Mouse (Mus musculus) forebrain, embryonic 15.5 days (tissue): ENCODE data around the gene Gm8094. TPM values are rescaled to one million over a fixed set of nuclear protein-coding genes. Genes with fewer than 3 reads are reported as not detected.
A peak's percentile ranks its signal among the peaks of the same experiment; 100 is the strongest.
"Not testable (repeated sequence)": the region's sequence is repeated elsewhere in the genome, so short reads cannot be mapped to it uniquely, and the experiment has no call there.

Experiments used
- ATAC-seq: fragments of 200-750 bp; cut with Nextera tagmentation; replicated peaks from 2 replicates; pipeline ENCODE4 v1.8.0; 2017; ENCODE audit warnings: mild to moderate bottlenecking, moderate TSS enrichment, moderate library complexity
- H3K27ac ChIP-seq: fragments of 300-500 bp; sonication (generic); replicated peaks from 2 replicates; pipeline ENCODE4 v1.5.1; 2015; ENCODE audit warnings: mild to moderate bottlenecking, inconsistent platforms
- H3K27me3 ChIP-seq: fragments of 300-500 bp; sonication (generic); 2 replicates; pipeline ENCODE4 v1.6.1; 2015; ENCODE audit warnings: inconsistent platforms
- H3K36me3 ChIP-seq: fragments of 300-500 bp; sonication (generic); 2 replicates; pipeline ENCODE4 v1.6.1; 2015; ENCODE audit warnings: mild to moderate bottlenecking, inconsistent platforms
- H3K4me1 ChIP-seq: fragments of 300-500 bp; sonication (generic); 2 replicates; pipeline ENCODE4 v1.6.1; 2015; ENCODE audit warnings: inconsistent platforms
- H3K4me2 ChIP-seq: fragments of 300-500 bp; sonication (generic); replicated peaks from 2 replicates; pipeline ENCODE4 v1.6.1; 2015; ENCODE audit warnings: mild to moderate bottlenecking, inconsistent platforms
- H3K4me3 ChIP-seq: fragments of 300-500 bp; sonication (generic); 2 replicates; pipeline ENCODE4 v1.5.1; 2015; ENCODE audit warnings: mild to moderate bottlenecking, inconsistent platforms
- H3K9ac ChIP-seq: fragments of 300-500 bp; sonication (generic); replicated peaks from 2 replicates; pipeline ENCODE4 v1.6.1; 2015; ENCODE audit warnings: mild to moderate bottlenecking, inconsistent platforms
- H3K9me3 ChIP-seq: fragments of 300-500 bp; sonication (generic); 2 replicates; pipeline ENCODE4 v1.6.1; 2016; ENCODE audit warnings: inconsistent platforms
- WGBS: fragments of 180-500 bp; shearing (Covaris S2); methylation state at CpG from one replicate; pipeline ENCODE4 v1.1.7; 2015; ENCODE audit warnings: mixed read lengths; 5-methylcytosine and 5-hydroxymethylcytosine counted together
- polyA plus RNA-seq: library from polyadenylated mRNA; unstranded; fragments of >200 nt; fragmentation: Nextera tagmentation; extraction: Ambion mirVana; gene quantifications from 2 replicates; pipeline ENCODE4 v1.2.1, GENCODE M21; 2015

The Gm8094 gene
- not detected in 2 replicates for polyA plus RNA-seq

- ATAC-seq, H3K4me2 ChIP-seq, H3K9me3 ChIP-seq, H3K9ac ChIP-seq, H3K4me3 ChIP-seq, H3K27me3 ChIP-seq, H3K27ac ChIP-seq, H3K4me1 ChIP-seq, H3K36me3 ChIP-seq: not testable (repeated sequence)
- WGBS = 89% methylated on average over 2 of the region's 2 CpGs
Observed at GRCm38 (mm10) chr14:43076543-43076942, at the start of gene Gm8094. TSS of gene Gm8094 (minus strand) at chr14:43076643.

DNA sequence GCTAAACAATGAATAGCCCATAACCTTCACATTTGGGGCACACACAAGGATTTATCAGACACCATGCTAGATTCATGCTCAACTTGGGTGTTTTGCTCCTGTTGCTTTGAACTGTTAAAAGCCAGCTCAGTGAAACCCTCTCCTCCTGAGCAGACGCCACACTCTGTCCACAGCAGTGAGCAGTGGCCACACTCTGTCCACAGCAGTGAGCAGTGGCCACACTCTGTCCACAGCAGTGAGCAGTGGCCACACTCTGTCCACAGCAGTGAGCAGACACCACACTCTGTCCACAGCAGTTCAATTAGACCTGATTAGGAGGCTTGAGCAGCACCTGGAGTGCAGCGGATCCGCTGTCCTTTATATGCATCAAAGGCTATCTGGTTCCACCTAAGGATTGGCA is 43.2 kb upstream of the Gm8094 start:
- H3K9me3 ChIP-seq, H3K27me3 ChIP-seq, H3K9ac ChIP-seq, H3K4me2 ChIP-seq, H3K27ac ChIP-seq, H3K4me1 ChIP-seq, H3K4me3 ChIP-seq, ATAC-seq, H3K36me3 ChIP-seq: not testable (repeated sequence)
- WGBS = 88% methylated on average over 3 of the region's 3 CpGs

DNA sequence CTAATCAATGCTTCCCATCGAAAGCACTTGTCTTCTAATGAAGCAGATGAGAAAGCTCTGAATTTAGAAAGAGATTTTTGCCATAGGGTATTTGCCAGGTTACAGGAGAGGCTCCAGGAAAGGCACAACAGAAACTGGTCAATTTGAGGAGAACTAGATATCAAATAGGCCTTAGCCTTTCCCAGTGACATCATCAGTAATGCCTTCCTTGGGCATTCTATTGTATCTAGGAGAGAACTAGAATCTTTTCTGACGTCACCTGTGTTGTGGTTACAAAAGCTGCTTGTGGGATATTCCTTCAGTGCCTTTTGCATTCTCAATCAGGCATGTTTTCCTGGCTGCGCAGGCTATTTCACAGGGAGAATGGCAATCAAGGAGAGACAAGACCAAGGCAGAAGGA is 23.9 kb upstream of the Gm8094 start, which contains the start of gene Gm8104:
Gene Gm8104, plus strand, starts transcription at position 301 of the 400 bp plus-strand sequence.
- not testable (repeated sequence) for H3K4me2 ChIP-seq, H3K36me3 ChIP-seq, H3K27me3 ChIP-seq, H3K9ac ChIP-seq, H3K4me3 ChIP-seq, H3K9me3 ChIP-seq, ATAC-seq, H3K4me1 ChIP-seq, H3K27ac ChIP-seq
- WGBS = 74% methylated on average over 3 of the region's 3 CpGs

GRCm38 (mm10) chr14:43089103-43089919 is 12.9 kb upstream of the Gm8094 start:
- ATAC-seq = 0 out of 2 replicates have a peak, but pooled peaks have one; percentile 23

DNA sequence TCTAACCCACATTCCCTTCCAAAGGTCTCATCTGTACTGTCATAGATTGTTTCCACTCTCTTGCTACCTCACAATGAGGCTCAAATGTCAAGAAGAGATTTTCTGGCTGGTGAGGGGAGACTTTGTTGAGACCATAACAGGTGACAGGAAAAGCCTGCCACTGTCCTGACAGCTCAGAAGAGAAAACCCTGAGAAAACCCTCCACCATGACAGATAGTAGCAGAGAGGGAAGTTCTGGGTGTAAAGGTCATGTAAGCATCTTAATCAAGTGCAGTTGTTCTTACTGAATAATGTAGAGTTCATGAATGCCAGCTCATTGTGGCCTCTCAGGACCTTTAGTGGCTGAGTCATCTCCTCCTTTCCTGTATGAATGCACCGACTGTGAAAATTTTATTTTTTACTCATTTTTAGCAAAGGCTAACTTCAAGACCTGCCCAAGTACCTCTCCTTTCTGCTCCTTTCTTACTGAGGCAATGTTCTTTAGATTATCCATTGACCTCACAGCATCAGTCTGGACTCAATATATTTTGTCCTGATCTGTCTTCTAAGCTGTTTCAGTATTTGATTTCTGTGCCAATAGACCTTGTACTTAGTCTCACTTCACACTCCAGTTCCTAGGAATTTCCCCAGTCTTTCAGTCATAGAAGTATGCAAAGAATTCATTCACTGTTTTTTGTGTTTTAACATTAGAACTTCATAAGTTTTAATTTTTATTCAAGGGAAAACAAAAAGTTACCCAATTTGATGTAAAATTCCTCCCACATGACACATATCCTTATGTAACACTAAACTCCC is 8.7 kb upstream of the Gm8094 start:
- H3K27ac ChIP-seq, H3K4me1 ChIP-seq, H3K9ac ChIP-seq, ATAC-seq, H3K4me3 ChIP-seq, H3K36me3 ChIP-seq, H3K4me2 ChIP-seq, H3K27me3 ChIP-seq, H3K9me3 ChIP-seq: not testable (repeated sequence)
- WGBS = 77% methylated on average over 1 of the region's 1 CpGs

More at GRCm38 (mm10) chr14:43089103-43089919, 12.9 kb upstream of the Gm8094 start:
- H3K4me3 ChIP-seq, H3K36me3 ChIP-seq, H3K27ac ChIP-seq, H3K9me3 ChIP-seq, H3K9ac ChIP-seq, H3K4me1 ChIP-seq, H3K4me2 ChIP-seq, H3K27me3 ChIP-seq: not testable (repeated sequence)
- WGBS = 36% methylated on average over 1 of the region's 14 CpGs

DNA sequence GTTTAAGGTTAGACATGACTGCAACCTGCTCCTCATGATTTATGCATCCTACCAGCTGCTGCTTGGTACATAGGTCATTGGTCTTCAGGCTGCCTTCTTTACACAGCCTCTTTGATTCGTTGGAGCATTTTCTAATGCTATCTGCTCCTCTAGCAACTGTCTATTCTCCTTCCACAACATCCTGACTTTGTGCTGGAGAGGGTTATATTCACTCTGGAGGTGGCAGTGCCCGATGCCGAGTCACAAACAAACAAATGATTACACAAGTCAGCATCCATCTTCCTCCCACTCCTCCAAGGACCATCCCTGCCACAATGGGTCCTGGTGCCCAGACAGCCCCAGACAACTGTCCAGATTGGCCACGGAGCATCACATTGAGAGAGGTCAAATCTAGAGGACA is 16.3 kb downstream of the Gm8094 start:
- H3K4me3 ChIP-seq, H3K27ac ChIP-seq, H3K9me3 ChIP-seq, ATAC-seq, H3K36me3 ChIP-seq, H3K27me3 ChIP-seq, H3K9ac ChIP-seq, H3K4me1 ChIP-seq, H3K4me2 ChIP-seq: not testable (repeated sequence)
- 74% methylated on average over 4 of the region's 4 CpGs for WGBS

DNA sequence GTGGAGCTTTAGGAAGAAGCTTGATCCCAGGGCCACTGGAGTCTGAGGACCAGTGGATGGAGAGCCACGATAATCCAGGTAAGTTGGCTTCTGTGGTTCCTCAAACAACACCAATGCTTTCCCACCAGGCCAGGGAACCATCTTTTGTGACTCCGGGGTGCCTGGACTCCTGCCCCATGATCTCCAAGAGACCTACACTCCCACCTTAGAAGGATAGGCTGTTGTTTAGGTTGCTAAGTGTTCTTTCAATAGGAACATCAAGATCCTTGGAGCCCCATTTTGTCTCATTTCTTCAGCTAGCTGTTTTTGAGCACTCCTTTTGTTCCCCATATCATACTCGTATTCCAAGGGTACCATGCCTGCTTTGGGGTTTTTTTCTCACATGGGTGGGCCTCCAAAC is 18.4 kb downstream of the Gm8094 start:
- WGBS = 80% methylated on average over 3 of the region's 3 CpGs
- H3K4me2 ChIP-seq, H3K36me3 ChIP-seq, H3K9me3 ChIP-seq, H3K27me3 ChIP-seq, H3K27ac ChIP-seq, ATAC-seq, H3K4me1 ChIP-seq, H3K4me3 ChIP-seq, H3K9ac ChIP-seq: not testable (repeated sequence)

Other genes starting within 250 kb of the Gm8094 start
- not detected in 2 replicates for gene Gm21977, start 223.2 kb downstream of the Gm8094 start, polyA plus RNA-seq
- gene Gm8082, start 83.0 kb downstream of the Gm8094 start, polyA plus RNA-seq = not detected in 2 replicates
- not detected in 2 replicates for gene Gm10376, start 61.0 kb downstream of the Gm8094 start, polyA plus RNA-seq
- not detected in 2 replicates for gene Gm8104, start 24.0 kb upstream of the Gm8094 start, polyA plus RNA-seq
- gene Gm7233, start 103.2 kb upstream of the Gm8094 start, polyA plus RNA-seq = not detected in 2 replicates
- not detected in 2 replicates for gene Gm8122, start 158.7 kb upstream of the Gm8094 start, polyA plus RNA-seq
- gene Gm8126, start 182.0 kb upstream of the Gm8094 start, polyA plus RNA-seq = not detected in 2 replicates
- not detected in 2 replicates for gene Gm9732, start 198.4 kb upstream of the Gm8094 start, polyA plus RNA-seq
- not detected in 2 replicates for gene Gm8127, start 217.2 kb upstream of the Gm8094 start, polyA plus RNA-seq